Mouse (Mus musculus): Measurements from ENCODE around the gene Psmd3. TPM values are rescaled to one million over a fixed set of nuclear protein-coding genes. Genes with fewer than 3 reads are reported as not detected.

Gene Psmd3
- total and polyA plus RNA-seq, 2 experiments, result 54.6 to 158 TPM

- TF ChIP-seq POLR2A (IDR thresholded peaks at IDR 0.05; ENCODE audit: extremely low read depth, insufficient read depth, low read length) (no peak), CTCF (IDR thresholded peaks at IDR 0.05; ENCODE audit: low read depth, low read length) (no peak)
- no peak for DNase-seq (ENCODE audit: extremely low read depth, low read depth, low spot score)
- 78% methylated on average over 4 of the region's 4 CpGs for WGBS
- peaks cover 3% of the 10 kb centered on the region; the same call in 1 of the 2 replicates for H3K36me3 ChIP-seq (ENCODE audit: control insufficient read depth, insufficient read depth, low read length)
- H3K79me2 ChIP-seq (ENCODE audit: control insufficient read depth, insufficient read depth, low read length), result peaks cover 9% of the 10 kb centered on the region; the same call in 1 of the 2 replicates
- no peak overlapping the region for H3K9ac ChIP-seq (ENCODE audit: low read depth, low read length)
- no peaks in the 10 kb centered on the region for H3K27me3 ChIP-seq (ENCODE audit: control insufficient read depth, insufficient read depth, low read length)
- peaks cover 5% of the 10 kb centered on the region for H3K4me1 ChIP-seq (ENCODE audit: control insufficient read depth, insufficient read depth, low read length)
- H3K4me3 ChIP-seq (ENCODE audit: insufficient read depth, low read depth, low read length), result no peak overlapping the region
- H3K27ac ChIP-seq (replicated peaks; ENCODE audit: insufficient read depth, low read depth, low read length), result no peak overlapping the region
Measured at GRCm38 (mm10) chr11:98681186-98681585, 1.2 kb upstream of the Psmd3 start.

DNA sequence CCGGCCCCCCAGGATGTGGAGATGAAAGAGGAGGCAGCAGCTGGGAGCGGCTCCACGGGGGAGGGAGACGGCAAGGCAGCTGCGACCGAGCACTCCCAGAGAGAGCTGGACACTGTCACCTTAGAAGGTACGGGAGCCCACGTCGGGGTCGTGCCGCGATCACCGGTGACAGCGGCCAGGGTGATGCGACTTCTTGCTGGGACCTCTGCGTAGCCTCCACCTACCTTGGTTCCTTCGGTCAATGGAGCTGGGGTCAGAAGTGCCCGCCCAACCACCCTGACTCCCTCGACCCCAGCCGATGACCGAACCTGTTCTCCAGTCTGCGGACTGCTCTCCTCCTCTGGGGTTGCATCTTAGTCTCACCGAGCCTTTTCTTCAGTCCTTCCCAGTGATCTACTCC lies 457 bp downstream of the Psmd3 start:
- H3K9ac ChIP-seq (ENCODE audit: low read depth, low read length), result peak overlapping the region; percentile 82
- peaks cover 15% of the 10 kb centered on the region; the same call in 1 of the 2 replicates for H3K36me3 ChIP-seq (ENCODE audit: control insufficient read depth, insufficient read depth, low read length)
- DNase-seq (ENCODE audit: extremely low read depth, low read depth, low spot score), result no peak
- TF ChIP-seq CTCF (IDR thresholded peaks at IDR 0.05; ENCODE audit: low read depth, low read length) (no peak), POLR2A (IDR thresholded peaks at IDR 0.05; ENCODE audit: extremely low read depth, insufficient read depth, low read length) (no peak)
- peak overlapping the region; percentile 56 for H3K27ac ChIP-seq (replicated peaks; ENCODE audit: insufficient read depth, low read depth, low read length)
- H3K27me3 ChIP-seq (ENCODE audit: control insufficient read depth, insufficient read depth, low read length), result no peaks in the 10 kb centered on the region
- WGBS, result under 1% methylated on average over 23 of the region's 23 CpGs
- peaks cover 9% of the 10 kb centered on the region; the same call in 1 of the 2 replicates for H3K79me2 ChIP-seq (ENCODE audit: control insufficient read depth, insufficient read depth, low read length)
- peaks cover 5% of the 10 kb centered on the region for H3K4me1 ChIP-seq (ENCODE audit: control insufficient read depth, insufficient read depth, low read length)
- H3K4me3 ChIP-seq (ENCODE audit: insufficient read depth, low read depth, low read length), result peak overlapping the region; percentile 79

DNA sequence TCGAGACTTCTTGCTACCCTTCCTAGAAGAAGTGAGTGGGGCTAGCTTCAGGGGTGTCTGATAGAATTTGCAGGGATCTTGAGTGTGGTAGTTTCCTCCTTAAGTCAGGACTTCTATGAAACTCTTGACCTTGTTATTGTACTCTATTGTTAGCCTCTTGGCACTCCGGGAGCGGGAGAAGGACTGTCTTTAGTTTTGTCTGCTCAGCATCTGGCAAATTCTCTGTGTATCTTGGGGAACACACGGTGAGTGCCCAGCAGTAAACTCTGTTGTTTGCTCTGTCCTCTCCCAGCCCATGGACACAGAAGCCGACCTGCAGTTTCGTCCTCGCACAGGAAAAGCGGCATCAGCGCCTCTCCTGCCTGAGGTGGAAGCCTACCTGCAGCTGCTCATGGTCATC lies 3.3 kb downstream of the Psmd3 start:
- H3K27me3 ChIP-seq (ENCODE audit: control insufficient read depth, insufficient read depth, low read length), result no peaks in the 10 kb centered on the region
- DNase-seq (ENCODE audit: extremely low read depth, low read depth, low spot score), result peak; percentile 36
- peaks cover 5% of the 10 kb centered on the region for H3K4me1 ChIP-seq (ENCODE audit: control insufficient read depth, insufficient read depth, low read length)
- peaks cover 26% of the 10 kb centered on the region for H3K36me3 ChIP-seq (ENCODE audit: control insufficient read depth, insufficient read depth, low read length)
- H3K4me3 ChIP-seq (ENCODE audit: insufficient read depth, low read depth, low read length), result no peak overlapping the region
- no peak overlapping the region for H3K27ac ChIP-seq (replicated peaks; ENCODE audit: insufficient read depth, low read depth, low read length)
- H3K79me2 ChIP-seq (ENCODE audit: control insufficient read depth, insufficient read depth, low read length), result peaks cover 9% of the 10 kb centered on the region; the same call in 1 of the 2 replicates
- no peak overlapping the region for H3K9ac ChIP-seq (ENCODE audit: low read depth, low read length)
- WGBS, result 31% methylated on average over 9 of the region's 9 CpGs
- TF ChIP-seq POLR2A (IDR thresholded peaks at IDR 0.05; ENCODE audit: extremely low read depth, insufficient read depth, low read length) (no peak), CTCF (IDR thresholded peaks at IDR 0.05; ENCODE audit: low read depth, low read length) (no peak)

GRCm38 (mm10) chr11:98686976-98687375 lies 4.6 kb downstream of the Psmd3 start:
- H3K4me1 ChIP-seq (ENCODE audit: control insufficient read depth, insufficient read depth, low read length), result peaks cover 5% of the 10 kb centered on the region
- H3K36me3 ChIP-seq (ENCODE audit: control insufficient read depth, insufficient read depth, low read length), result peaks cover 38% of the 10 kb centered on the region
- no peak for DNase-seq (ENCODE audit: extremely low read depth, low read depth, low spot score)
- no peak overlapping the region for H3K4me3 ChIP-seq (ENCODE audit: insufficient read depth, low read depth, low read length)
- no peak overlapping the region for H3K9ac ChIP-seq (ENCODE audit: low read depth, low read length)
- WGBS, result 86% methylated on average over 4 of the region's 4 CpGs
- H3K79me2 ChIP-seq (ENCODE audit: control insufficient read depth, insufficient read depth, low read length), result peaks cover 9% of the 10 kb centered on the region; the same call in 1 of the 2 replicates
- H3K27me3 ChIP-seq (ENCODE audit: control insufficient read depth, insufficient read depth, low read length), result no peaks in the 10 kb centered on the region
- no peak for TF ChIP-seq POLR2A (IDR thresholded peaks at IDR 0.05; ENCODE audit: extremely low read depth, insufficient read depth, low read length)
- no peak for TF ChIP-seq CTCF (IDR thresholded peaks at IDR 0.05; ENCODE audit: low read depth, low read length)
- no peak overlapping the region for H3K27ac ChIP-seq (replicated peaks; ENCODE audit: insufficient read depth, low read depth, low read length)

DNA sequence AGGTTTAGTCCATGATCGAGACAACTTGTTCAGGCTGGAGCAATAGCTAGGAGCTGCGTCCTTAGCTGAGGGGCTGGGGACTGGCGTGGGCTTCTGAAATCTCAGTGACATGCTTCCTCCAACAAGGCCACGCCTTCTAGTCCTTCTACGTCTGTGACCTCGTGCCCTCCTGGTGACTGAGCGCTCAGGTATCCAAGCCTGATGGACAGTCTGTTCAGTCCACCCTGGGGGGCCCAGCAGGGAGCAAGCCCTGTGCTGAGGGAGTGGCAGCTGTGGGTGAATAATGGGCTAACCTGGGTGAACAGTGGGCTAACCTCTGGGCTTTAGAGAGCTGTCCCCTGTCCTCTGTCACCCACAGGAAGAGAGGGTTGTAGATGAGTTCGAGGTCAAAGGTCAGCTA lies 5.7 kb downstream of the Psmd3 start:
- Histone ChIP-seq H3K9ac (ENCODE audit: low read depth, low read length) (no peak overlapping the region), H3K4me1 (ENCODE audit: control insufficient read depth, insufficient read depth, low read length) (peaks cover 5% of the 10 kb centered on the region), H3K27me3 (ENCODE audit: control insufficient read depth, insufficient read depth, low read length) (no peaks in the 10 kb centered on the region), H3K36me3 (ENCODE audit: control insufficient read depth, insufficient read depth, low read length) (peaks cover 40% of the 10 kb centered on the region), H3K4me3 (ENCODE audit: insufficient read depth, low read depth, low read length) (no peak overlapping the region), H3K27ac (replicated peaks; ENCODE audit: insufficient read depth, low read depth, low read length) (no peak overlapping the region), H3K79me2 (ENCODE audit: control insufficient read depth, insufficient read depth, low read length) (peaks cover 3% of the 10 kb centered on the region; the same call in 1 of the 2 replicates)
- TF ChIP-seq CTCF (IDR thresholded peaks at IDR 0.05; ENCODE audit: low read depth, low read length) (no peak), POLR2A (IDR thresholded peaks at IDR 0.05; ENCODE audit: extremely low read depth, insufficient read depth, low read length) (no peak)
- WGBS, result 83% methylated on average over 8 of the region's 8 CpGs
- DNase-seq (ENCODE audit: extremely low read depth, low read depth, low spot score), result no peak

- TF ChIP-seq POLR2A (IDR thresholded peaks at IDR 0.05; ENCODE audit: extremely low read depth, insufficient read depth, low read length) (no peak), CTCF (IDR thresholded peaks at IDR 0.05; ENCODE audit: low read depth, low read length) (no peak)
- Histone ChIP-seq H3K4me1 (ENCODE audit: control insufficient read depth, insufficient read depth, low read length) (no peaks in the 10 kb centered on the region), H3K36me3 (ENCODE audit: control insufficient read depth, insufficient read depth, low read length) (peaks cover 37% of the 10 kb centered on the region), H3K4me3 (ENCODE audit: insufficient read depth, low read depth, low read length) (no peak overlapping the region), H3K27me3 (ENCODE audit: control insufficient read depth, insufficient read depth, low read length) (no peaks in the 10 kb centered on the region), H3K27ac (replicated peaks; ENCODE audit: insufficient read depth, low read depth, low read length) (no peak overlapping the region), H3K79me2 (ENCODE audit: control insufficient read depth, insufficient read depth, low read length) (no peaks in the 10 kb centered on the region), H3K9ac (ENCODE audit: low read depth, low read length) (no peak overlapping the region)
- DNase-seq (ENCODE audit: extremely low read depth, low read depth, low spot score), result no peak
- 81% methylated on average over 13 of the region's 13 CpGs for WGBS
Measured at GRCm38 (mm10) chr11:98693201-98693600, 10.8 kb downstream of the Psmd3 start.

Measured in liver, adult 2 months (tissue).